Mouse (Mus musculus) stomach, embryonic 16.5 days (tissue): ENCODE measurements at regions not wholly inside any gene's neighbourhood (a gene's known extent, or its start where the extent isn't known, plus 50 kb on each side); places are given as distances from the start of the nearest gene placed in this dataset.
"Not testable (repeated sequence)": the region's sequence is repeated elsewhere in the genome, so short reads cannot be mapped to it uniquely, and the experiment has no call there.

ENCODE experiments used
- ATAC-seq: fragments of 200-750 bp; cut with Nextera tagmentation; 2 replicates; pipeline ENCODE4 v1.8.0; 2017; ENCODE audit warnings: moderate number of reproducible peaks, moderate TSS enrichment; ENCODE audit not compliant: insufficient read depth, low FRiP score
- H3K27ac ChIP-seq: fragments of 300-500 bp; sonication (generic); 2 replicates; pipeline ENCODE4 v1.5.1; 2014; ENCODE audit warnings: low read length
- H3K27me3 ChIP-seq: fragments of 300-500 bp; sonication (generic); 2 replicates; pipeline ENCODE4 v1.6.1; 2014; ENCODE audit warnings: low read length, control low read depth, mixed read lengths; ENCODE audit not compliant: control insufficient read depth, insufficient read depth
- H3K36me3 ChIP-seq: fragments of 300-500 bp; sonication (generic); 2 replicates; pipeline ENCODE4 v1.6.1; 2014; ENCODE audit warnings: low read length; ENCODE audit not compliant: control insufficient read depth, insufficient read depth
- H3K4me1 ChIP-seq: fragments of 300-500 bp; sonication (generic); 2 replicates; pipeline ENCODE4 v1.6.1; 2014; ENCODE audit warnings: low read length, control low read depth, mixed read lengths; ENCODE audit not compliant: control insufficient read depth, insufficient read depth
- H3K4me2 ChIP-seq: fragments of 300-500 bp; sonication (generic); 2 replicates; pipeline ENCODE4 v1.6.1; 2014; ENCODE audit warnings: low read depth, low read length, mixed read lengths
- H3K4me3 ChIP-seq: fragments of 300-500 bp; sonication (generic); replicated peaks from 2 replicates; pipeline ENCODE4 v1.5.1; 2014; ENCODE audit warnings: mild to moderate bottlenecking, low read length
- H3K9ac ChIP-seq: fragments of 300-500 bp; sonication (generic); 2 replicates; pipeline ENCODE4 v1.6.1; 2014; ENCODE audit warnings: low read length
- H3K9me3 ChIP-seq: fragments of 300-500 bp; sonication (generic); replicated peaks from 2 replicates; pipeline ENCODE4 v1.6.1; 2016; ENCODE audit warnings: low read length, control low read depth; ENCODE audit not compliant: control insufficient read depth
- WGBS: fragments of 180-500 bp; shearing (Covaris S2); extraction: QIAGEN DNeasy Blood & Tissue Kit; methylation state at CpG from one replicate; pipeline ENCODE4 v1.1.7; 2014; 5-methylcytosine and 5-hydroxymethylcytosine counted together

DNA sequence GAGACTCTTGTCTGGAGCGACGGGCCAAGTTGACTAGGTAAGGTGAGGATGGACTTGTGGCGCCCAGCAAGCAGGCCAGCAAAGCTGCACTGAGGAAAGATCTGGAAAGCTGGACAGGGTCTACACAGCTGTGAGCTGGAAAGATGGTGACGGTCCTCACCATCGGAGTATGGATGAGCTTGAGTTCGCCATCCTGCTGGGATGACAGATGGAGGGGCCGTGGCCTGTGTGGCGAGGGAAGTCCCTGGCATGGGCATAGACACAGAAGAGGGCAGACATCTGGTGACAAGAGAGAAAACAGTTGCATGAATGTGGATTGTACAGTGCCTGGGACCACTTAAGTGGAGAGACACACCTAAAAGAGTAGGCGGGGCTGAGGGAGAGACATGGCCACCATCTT, 57.6 kb downstream of the Tmem270 start:
- no peak overlapping the region for H3K27ac ChIP-seq
- no peaks in the 10 kb centered on the region for H3K36me3 ChIP-seq
- H3K9me3 ChIP-seq, result no peaks in the 10 kb centered on the region
- H3K9ac ChIP-seq, result no peak overlapping the region
- no peak overlapping the region for H3K4me3 ChIP-seq
- no peak overlapping the region for H3K4me2 ChIP-seq
- 93% methylated on average over 9 of the region's 9 CpGs for WGBS
- H3K4me1 ChIP-seq, result no peaks in the 10 kb centered on the region
- ATAC-seq, result no peak
- H3K27me3 ChIP-seq, result no peaks in the 10 kb centered on the region

DNA sequence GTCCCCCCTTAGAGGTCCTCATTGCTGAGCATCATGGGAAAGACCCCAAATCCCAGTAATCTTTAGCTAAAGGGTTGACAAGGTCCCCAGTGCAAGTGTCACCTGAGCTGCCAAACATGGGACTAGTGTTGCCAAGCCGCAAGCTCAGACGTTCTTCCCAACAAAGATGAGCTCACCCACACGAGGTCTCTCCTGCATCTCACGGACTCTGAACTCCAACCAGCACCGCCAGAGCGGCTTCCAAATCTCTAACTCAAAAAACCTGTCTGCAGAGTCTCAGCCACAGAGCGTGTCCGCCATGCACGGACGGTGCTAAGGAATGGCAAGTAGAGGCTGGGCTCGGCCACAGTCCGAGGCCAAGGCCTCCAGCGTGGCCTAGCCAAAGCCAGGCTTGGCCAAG, 58.0 kb downstream of the Tmem270 start:
- ATAC-seq, result no peak
- H3K4me3 ChIP-seq, result no peak overlapping the region
- no peak overlapping the region for H3K9ac ChIP-seq
- no peak overlapping the region for H3K4me2 ChIP-seq
- H3K4me1 ChIP-seq, result no peaks in the 10 kb centered on the region
- H3K9me3 ChIP-seq, result no peaks in the 10 kb centered on the region
- H3K27ac ChIP-seq, result no peak overlapping the region
- no peaks in the 10 kb centered on the region for H3K36me3 ChIP-seq
- WGBS, result 88% methylated on average over 13 of the region's 13 CpGs
- H3K27me3 ChIP-seq, result no peaks in the 10 kb centered on the region

DNA sequence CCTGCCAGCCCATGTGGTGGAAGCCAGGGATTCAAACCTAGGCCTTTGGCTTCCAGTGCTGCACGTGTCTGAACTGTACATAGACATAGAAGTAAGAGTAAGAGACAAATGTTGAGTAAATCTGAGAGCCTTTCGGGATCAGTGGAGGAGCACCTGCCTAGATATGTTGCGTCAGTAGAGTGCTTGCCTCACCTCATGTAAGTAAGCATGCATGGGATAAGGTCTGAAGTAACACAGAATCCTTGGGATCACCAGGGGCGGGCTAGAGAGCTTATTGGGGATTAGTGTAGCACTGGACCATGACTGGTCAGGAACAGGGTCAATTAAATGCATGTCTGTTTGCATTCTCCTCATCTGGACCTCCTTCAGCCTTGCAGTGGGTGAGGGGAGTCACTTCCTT, 61.1 kb downstream of the Tmem270 start:
- Histone ChIP-seq H3K9me3 (no peaks in the 10 kb centered on the region), H3K4me3 (no peak overlapping the region), H3K4me2 (no peak overlapping the region), H3K27ac (no peak overlapping the region), H3K36me3 (no peaks in the 10 kb centered on the region), H3K9ac (no peak overlapping the region), H3K27me3 (no peaks in the 10 kb centered on the region), H3K4me1 (no peaks in the 10 kb centered on the region)
- no peak for ATAC-seq
- WGBS, result 85% methylated on average over 4 of the region's 4 CpGs

DNA sequence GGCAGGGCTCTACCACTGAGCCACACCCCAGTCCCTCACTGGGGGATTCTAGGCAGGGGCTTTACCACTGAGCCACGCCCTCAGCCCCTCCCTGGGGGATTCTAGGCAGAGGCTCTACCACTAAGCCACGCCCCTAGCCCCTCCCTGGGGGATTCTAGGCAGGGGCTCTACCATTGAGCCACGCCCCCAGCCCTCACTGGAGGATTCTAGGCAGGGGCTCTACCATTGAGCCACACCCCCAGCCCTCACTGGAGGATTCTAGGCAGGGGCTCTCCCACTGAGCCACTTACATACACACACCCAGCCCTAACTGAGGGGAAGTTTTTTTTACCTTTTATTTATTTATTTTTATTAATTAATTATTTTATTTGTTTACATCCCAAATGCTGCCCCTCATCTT, 62.3 kb downstream of the Tmem270 start:
- not testable (repeated sequence) for H3K27me3 ChIP-seq, H3K4me1 ChIP-seq, ATAC-seq, H3K27ac ChIP-seq, H3K4me3 ChIP-seq, H3K4me2 ChIP-seq, H3K9ac ChIP-seq, H3K9me3 ChIP-seq, H3K36me3 ChIP-seq
- WGBS, result 85% methylated on average over 3 of the region's 3 CpGs

DNA sequence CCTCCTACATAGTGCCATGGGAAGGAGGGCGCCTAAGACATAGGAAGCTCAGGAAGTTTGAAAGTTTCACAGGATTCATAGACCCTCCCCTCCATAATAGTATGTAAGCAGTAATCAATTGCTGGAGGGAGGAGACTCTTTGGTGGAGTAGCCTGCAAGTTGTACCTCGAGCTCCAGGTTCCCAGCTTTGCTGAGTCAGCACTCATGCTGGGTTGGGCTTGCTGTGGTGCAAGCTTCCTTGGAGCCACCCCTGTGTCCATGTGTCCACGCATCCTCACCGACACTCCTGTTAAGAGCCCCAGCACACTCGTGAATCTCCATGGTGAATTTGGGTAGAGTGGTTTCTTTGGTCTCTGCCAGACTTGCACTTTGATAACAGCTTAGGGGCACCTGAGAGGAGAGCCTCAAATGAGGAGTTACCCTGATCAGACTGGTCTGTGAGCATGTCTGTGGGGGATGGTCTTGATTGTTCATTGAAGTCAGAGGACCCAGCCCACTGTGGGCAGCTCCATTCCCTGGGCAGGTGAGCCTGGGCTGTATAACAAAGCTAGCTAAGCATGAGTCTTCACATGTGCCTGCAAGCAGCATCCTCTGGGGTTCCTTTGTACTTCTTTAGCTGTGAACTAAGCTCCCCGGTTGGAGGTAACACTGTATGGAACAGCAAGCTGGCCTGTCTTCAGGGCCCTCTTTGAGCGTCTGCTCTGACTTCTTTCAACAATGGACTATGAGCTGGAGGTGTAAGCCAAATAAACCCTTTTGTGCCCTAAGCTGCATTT, 65.1 kb downstream of the Tmem270 start:
- H3K4me1 ChIP-seq, result no peaks in the 10 kb centered on the region
- H3K27ac ChIP-seq, result no peak overlapping the region
- no peak overlapping the region for H3K4me2 ChIP-seq
- H3K36me3 ChIP-seq, result no peaks in the 10 kb centered on the region
- no peak for ATAC-seq
- H3K4me3 ChIP-seq, result no peak overlapping the region
- 85% methylated on average over 7 of the region's 7 CpGs for whole genome bisulfite sequencing
- H3K9me3 ChIP-seq, result no peaks in the 10 kb centered on the region
- H3K27me3 ChIP-seq, result no peaks in the 10 kb centered on the region
- H3K9ac ChIP-seq, result no peak overlapping the region

DNA sequence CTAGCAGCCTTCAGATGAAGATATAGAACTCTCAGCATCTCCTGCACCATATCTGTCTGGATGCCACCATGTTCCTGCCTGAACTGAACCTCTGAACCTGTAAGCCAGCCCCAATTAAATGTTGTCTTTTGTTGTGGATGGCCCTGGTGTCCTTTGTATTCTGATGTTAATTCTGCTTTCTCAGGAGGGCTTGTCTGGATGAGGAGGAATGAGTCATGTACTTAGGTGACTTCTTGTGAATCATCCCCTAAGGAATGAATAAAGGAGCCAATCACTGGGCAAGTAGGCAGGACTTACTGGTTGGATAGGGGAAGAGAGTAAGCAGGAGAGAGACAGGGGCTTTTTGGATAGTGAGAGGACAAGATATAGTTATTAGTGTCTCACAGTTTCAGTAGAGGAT, 70.0 kb downstream of the Tmem270 start:
- Histone ChIP-seq H3K4me2 (no peak overlapping the region), H3K27ac (no peak overlapping the region), H3K36me3 (no peaks in the 10 kb centered on the region), H3K4me1 (no peaks in the 10 kb centered on the region), H3K9me3 (no peaks in the 10 kb centered on the region), H3K27me3 (no peaks in the 10 kb centered on the region), H3K4me3 (no peak overlapping the region), H3K9ac (no peak overlapping the region)
- ATAC-seq, result no peak

DNA sequence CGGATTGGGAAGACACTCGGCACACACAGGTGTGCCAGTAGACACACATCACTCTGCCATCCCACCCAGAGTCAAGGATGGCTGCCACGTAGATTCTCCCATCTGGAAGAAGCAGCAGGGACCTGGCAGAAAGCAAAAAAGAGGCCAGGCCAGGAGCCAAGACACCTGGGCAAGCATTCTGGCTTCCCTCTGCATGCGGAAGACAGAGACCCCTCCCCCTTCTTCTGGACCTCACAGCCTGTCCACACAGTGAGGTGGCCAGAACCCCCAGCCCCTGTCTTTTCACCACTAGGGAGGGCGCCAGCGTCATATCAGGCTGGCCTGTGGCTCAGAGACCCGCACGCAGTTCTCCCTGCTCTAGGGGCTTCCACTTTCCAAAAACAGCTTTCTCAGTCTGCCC, 73.6 kb downstream of the Tmem270 start:
- Histone ChIP-seq H3K27ac (no peak overlapping the region), H3K27me3 (no peaks in the 10 kb centered on the region), H3K9ac (no peak overlapping the region), H3K4me1 (no peaks in the 10 kb centered on the region), H3K9me3 (no peaks in the 10 kb centered on the region), H3K36me3 (no peaks in the 10 kb centered on the region), H3K4me2 (no peak overlapping the region), H3K4me3 (no peak overlapping the region)
- ATAC-seq, result no peak
- WGBS, result 78% methylated on average over 8 of the region's 8 CpGs

DNA sequence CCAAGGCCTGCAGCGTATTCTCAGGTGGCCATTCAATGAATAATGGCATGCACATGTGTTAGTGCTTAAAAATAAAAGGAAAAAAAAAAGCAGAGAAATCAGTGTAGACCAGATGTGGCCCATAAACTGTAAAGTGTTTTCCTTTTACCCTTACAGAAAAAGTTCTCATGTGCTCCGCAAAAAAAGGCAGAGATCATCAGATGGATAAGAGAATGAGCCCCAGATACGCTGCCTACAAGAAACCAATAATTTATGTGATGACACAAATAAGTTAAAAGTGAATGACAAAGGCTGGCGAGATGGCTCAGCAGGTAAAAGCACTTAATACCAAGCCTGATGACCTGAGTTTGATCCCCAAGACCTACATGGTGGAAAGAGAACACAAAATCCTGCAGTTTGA, 70.5 kb upstream of the Eln start:
- H3K36me3 ChIP-seq, result no peaks in the 10 kb centered on the region
- ATAC-seq, result no peak
- H3K27me3 ChIP-seq, result no peaks in the 10 kb centered on the region
- H3K27ac ChIP-seq, result no peak overlapping the region
- no peaks in the 10 kb centered on the region for H3K9me3 ChIP-seq
- 81% methylated on average over 4 of the region's 4 CpGs for WGBS
- H3K4me1 ChIP-seq, result no peaks in the 10 kb centered on the region
- no peak overlapping the region for H3K9ac ChIP-seq
- H3K4me2 ChIP-seq, result no peak overlapping the region
- no peak overlapping the region for H3K4me3 ChIP-seq

DNA sequence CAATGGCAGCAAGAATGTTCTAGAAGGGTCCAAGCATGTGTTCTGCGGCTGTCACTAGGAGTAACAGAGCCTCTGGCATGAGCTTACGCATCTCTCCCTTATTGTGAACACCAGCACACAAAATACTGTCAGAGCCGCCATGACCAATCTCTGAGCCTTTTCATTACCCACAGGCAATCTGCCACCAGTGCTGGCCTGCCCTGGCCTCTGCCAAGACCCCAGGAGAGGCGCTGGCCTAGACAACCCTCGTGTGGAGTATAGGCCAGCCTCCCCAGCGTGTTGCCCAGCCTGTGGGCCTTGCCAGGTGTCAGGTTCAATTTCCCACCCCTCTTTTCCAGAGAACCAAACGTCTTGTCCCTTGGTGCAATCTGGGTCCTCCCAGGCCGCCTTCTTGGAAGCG, 62.0 kb upstream of the Eln start:
- Histone ChIP-seq H3K27ac (no peak overlapping the region), H3K36me3 (no peaks in the 10 kb centered on the region), H3K4me2 (no peak overlapping the region), H3K9ac (no peak overlapping the region), H3K4me3 (no peak overlapping the region), H3K27me3 (no peaks in the 10 kb centered on the region), H3K4me1 (no peaks in the 10 kb centered on the region), H3K9me3 (peaks cover 5% of the 10 kb centered on the region; the same call in 1 of the 2 replicates)
- ATAC-seq, result no peak
- 79% methylated on average over 9 of the region's 9 CpGs for WGBS
